Mouse (Mus musculus) testis, adult 2 months (tissue): ENCODE results near the gene Cldn18.

Experiments
- CTCF ChIP-seq: fragments of 200-500 bp; IDR thresholded peaks from 2 replicates; pipeline ENCODE4 v1.5.1; 2012; ENCODE audit warnings: low read depth, mild to moderate bottlenecking, inconsistent platforms, low read length, moderate library complexity; ENCODE audit not compliant: control insufficient read depth, insufficient read depth, insufficient replicate concordance
- POLR2A ChIP-seq: fragments of 200-500 bp; IDR thresholded peaks from 2 replicates; pipeline ENCODE4 v1.6.1; 2012; ENCODE audit warnings: low read depth, mild to moderate bottlenecking, inconsistent platforms, low read length, moderate library complexity; ENCODE audit not compliant: control insufficient read depth

- TF ChIP-seq CTCF (no peak), POLR2A (no peak)
Observed at GRCm38 (mm10) chr9:99646102-99646501, 71.0 kb downstream of the Cldn18 start.
